Mouse (Mus musculus) left cerebral cortex, postnatal 14 days (tissue): ENCODE measurements at regions not wholly inside any gene's neighbourhood (a gene's known extent, or its start where the extent isn't known, plus 50 kb on each side); places are given as distances from the start of the nearest gene placed in this dataset.

Experiments used
- DNase-seq, 2 experiments: peaks; one replicate each; pipeline ENCODE4 v3.0.0; 2021 to 2022; ENCODE audit warnings: low spot score in 2 of 2, mixed read lengths in 1 of 2
- intact Hi-C: fragments of 180-260 bp; cut with DNase I; formaldehyde crosslinking; loops from one replicate; pipeline ENCODE4 v1.15.1; 2025

GRCm38 (mm10) chr2:77358176-77358575 lies 77.8 kb upstream of the Sestd1 start:
- intact Hi-C loops, result loop anchor here (5.0 kb wide), 1 partner anchor 349 kb away; no protein-coding TSS in a partner anchor
- DNase-seq, result no peak

GRCm38 (mm10) chr2:77356798-77357197 lies 76.4 kb upstream of the Sestd1 start:
- peak in 1 of 2 experiments; percentile 8 for DNase-seq
- intact Hi-C loops, result loop anchor here (5.0 kb wide), 1 partner anchor 351 kb away; no protein-coding TSS in a partner anchor

- intact Hi-C loops, result no loop called here
- no peak for DNase-seq
Observed at GRCm38 (mm10) chr2:77351987-77352628, 71.7 kb upstream of the Sestd1 start.

- intact Hi-C loops, result loop anchor here (10.0 kb wide), 1 partner anchor 152 kb away; no protein-coding TSS in a partner anchor
Observed at GRCm38 (mm10) chr2:77347027-77347426, 66.6 kb upstream of the Sestd1 start.

GRCm38 (mm10) chr2:77343736-77344440 lies 63.5 kb upstream of the Sestd1 start:
- no peak for DNase-seq
- intact Hi-C loops, result loop anchor here (2.0 to 10.0 kb wide), 4 partner anchors 87 to 373 kb away; no protein-coding TSS in a partner anchor

More at GRCm38 (mm10) chr2:77347027-77347426, 66.6 kb upstream of the Sestd1 start:
- no peak for DNase-seq

GRCm38 (mm10) chr2:77342416-77342815 lies 62.0 kb upstream of the Sestd1 start:
- intact Hi-C loops, result loop anchor here (2.0 to 10.0 kb wide), 4 partner anchors 85 to 372 kb away; no protein-coding TSS in a partner anchor
- DNase-seq, result no peak

GRCm38 (mm10) chr2:77341575-77342332 lies 61.4 kb upstream of the Sestd1 start:
- intact Hi-C loops, result loop anchor here (2.0 to 10.0 kb wide), 4 partner anchors 84 to 371 kb away; no protein-coding TSS in a partner anchor
- DNase-seq, result peak; percentile 97

- DNase-seq, result no peak
- intact Hi-C loops, result loop anchor here (5.0 to 10.0 kb wide), 3 partner anchors 83 to 278 kb away; no protein-coding TSS in a partner anchor
Observed at GRCm38 (mm10) chr2:77340076-77340475, 59.7 kb upstream of the Sestd1 start.

GRCm38 (mm10) chr2:77337786-77338406 lies 57.5 kb upstream of the Sestd1 start:
- intact Hi-C loops, result no loop called here
- no peak for DNase-seq

GRCm38 (mm10) chr2:77337318-77337717 lies 56.9 kb upstream of the Sestd1 start:
- intact Hi-C loops, result no loop called here
- no peak for DNase-seq

GRCm38 (mm10) chr2:77336810-77337209 lies 56.4 kb upstream of the Sestd1 start:
- DNase-seq, result no peak
- intact Hi-C loops, result no loop called here

GRCm38 (mm10) chr2:77334706-77335105 lies 54.3 kb upstream of the Sestd1 start:
- intact Hi-C loops, result no loop called here
- DNase-seq, result no peak

GRCm38 (mm10) chr2:77333394-77334079 lies 53.1 kb upstream of the Sestd1 start:
- no peak for DNase-seq
- intact Hi-C loops, result no loop called here
